Mouse (Mus musculus) liver, postnatal 0 days (tissue): ENCODE data around the gene Gtpbp2.

Source experiments
- CTCF ChIP-seq: sonication (generic); IDR thresholded peaks from 2 replicates; pipeline ENCODE4 v1.5.1; 2016; ENCODE audit warnings: antibody characterized with exemption, low read depth
- EP300 ChIP-seq: IDR thresholded peaks from 2 replicates; pipeline ENCODE4 v1.6.1; 2016; ENCODE audit warnings: antibody characterized with exemption, low read depth, mild to moderate bottlenecking

DNA sequence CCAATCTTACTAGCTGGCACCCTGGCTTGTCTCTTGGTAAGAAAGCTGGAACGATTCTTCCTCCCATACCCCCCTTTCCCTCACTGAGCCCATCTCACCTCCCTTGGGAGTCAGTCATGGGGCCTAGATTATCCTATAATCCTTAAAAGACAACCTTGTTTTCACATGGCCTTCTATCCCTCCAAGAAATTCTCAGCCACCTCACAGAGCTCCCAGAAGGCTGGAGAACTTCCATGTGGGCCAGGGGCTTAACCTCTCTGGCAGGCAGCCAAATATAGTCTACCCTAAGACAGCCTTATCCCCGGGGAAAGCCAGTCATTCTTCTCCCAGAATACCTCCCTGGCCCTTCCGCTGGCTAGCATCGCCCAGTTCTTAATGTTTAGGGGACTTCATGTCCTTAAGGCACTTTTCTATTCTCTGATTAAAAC, 42.4 kb upstream of the Gtpbp2 start:
- TF ChIP-seq CTCF (no peak), EP300 (no peak)
